Mouse (Mus musculus) cerebellum, adult 11-12 months (tissue): ENCODE results near the gene Pak2.

Experiments used
- DNase-seq: peaks from one replicate; pipeline ENCODE4 v3.0.0; 2022

The Pak2 gene

DNA sequence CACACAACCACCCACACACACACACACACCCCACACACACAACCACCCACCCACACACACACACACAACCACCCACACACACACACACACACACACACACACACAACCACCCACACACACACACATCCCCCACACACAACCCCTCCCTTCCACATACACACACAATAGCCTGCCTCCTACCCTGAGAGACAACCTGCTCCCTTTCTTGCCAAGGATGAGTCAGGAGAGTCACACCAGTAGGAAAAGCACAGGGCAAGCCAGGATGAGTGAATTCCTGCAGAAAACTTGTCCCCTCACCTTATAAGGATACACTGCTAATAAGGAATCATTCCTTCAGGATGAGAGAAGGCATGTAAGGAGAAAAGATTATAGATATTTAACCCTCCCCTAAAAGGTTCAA lies 85.2 kb downstream of the Pak2 start:
- no peak for DNase-seq

- DNase-seq, result no peak
Measured at GRCm38 (mm10) chr16:31993195-31993594, 85.9 kb downstream of the Pak2 start.

DNA sequence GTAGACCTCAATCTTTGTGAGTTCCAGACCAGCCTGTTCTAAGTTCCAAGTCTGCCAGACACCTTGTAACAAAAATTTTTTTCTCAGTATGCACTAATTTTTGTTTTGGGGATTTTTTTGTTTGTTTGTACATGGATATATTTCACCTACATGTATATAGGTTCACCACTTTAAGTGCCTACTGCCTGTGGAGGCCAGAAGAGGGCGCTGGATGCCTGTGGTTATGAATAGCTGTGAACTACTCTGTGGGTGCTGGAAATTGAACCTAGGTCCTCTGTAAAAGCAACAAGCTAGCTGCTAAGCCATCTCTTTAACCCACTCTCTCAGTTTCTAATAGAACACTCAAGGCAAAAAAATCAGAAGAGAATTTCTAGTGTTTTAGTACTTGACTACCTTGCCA lies 87.1 kb downstream of the Pak2 start:
- no peak for DNase-seq

DNA sequence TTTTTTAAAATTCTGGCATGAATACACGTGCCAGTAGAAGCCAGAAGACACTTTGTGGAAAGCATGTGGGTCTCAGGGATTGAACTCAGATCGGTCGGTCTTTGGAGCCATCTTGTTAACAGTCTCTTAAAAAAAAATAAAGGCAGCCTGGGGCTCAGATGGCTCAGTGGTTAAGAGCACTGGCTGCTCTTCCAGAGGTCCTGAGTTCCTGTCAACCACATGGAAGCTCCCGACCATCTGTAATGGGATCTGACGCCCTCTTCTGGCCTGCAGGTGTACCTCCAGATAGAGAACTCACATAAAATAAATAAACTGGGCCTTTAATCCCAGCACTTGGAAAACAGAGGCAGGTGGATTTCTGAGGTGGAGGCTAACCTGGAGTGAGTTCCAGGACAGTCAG lies 98.2 kb downstream of the Pak2 start:
- DNase-seq, result no peak

DNA sequence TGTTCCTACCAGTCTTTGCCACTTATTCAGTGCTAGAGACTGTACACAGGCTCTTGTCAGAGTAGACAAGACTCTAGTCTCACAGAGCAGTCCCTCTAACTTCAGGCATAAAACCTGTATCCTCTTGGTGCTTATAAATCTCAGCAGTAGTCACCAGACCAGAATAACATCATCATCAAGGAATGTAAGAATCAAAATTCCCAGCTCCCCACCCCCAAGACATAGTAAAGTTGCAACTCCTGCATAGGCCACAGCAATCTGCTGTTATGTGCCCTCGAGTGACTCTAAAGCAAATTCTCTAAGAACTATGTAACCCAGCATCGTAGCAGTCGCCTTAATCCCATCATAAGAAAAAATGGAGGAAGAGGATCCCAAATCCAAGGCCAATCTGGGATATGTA lies 99.6 kb downstream of the Pak2 start:
- no peak for DNase-seq

- no peak for DNase-seq
Measured at GRCm38 (mm10) chr16:31975258-31975657, 103.9 kb downstream of the Pak2 start.
